Mouse (Mus musculus) CH12.LX (cell line): ENCODE measurements around the gene Zfr2. TPM values are rescaled to one million over a fixed set of nuclear protein-coding genes. Genes with fewer than 3 reads are reported as not detected.

Experiments used
- DNase-seq: peaks from one replicate; pipeline ENCODE4 v3.0.0-alpha.2; 2013; ENCODE audit errors: extremely low read depth
- H3K27ac ChIP-seq: 2 replicates; pipeline ENCODE4 v1.5.1; 2012; ENCODE audit warnings: low read depth, mild to moderate bottlenecking, control low read depth, moderate library complexity; ENCODE audit not compliant: insufficient read depth
- H3K27me3 ChIP-seq: replicated peaks from 2 replicates; pipeline ENCODE3; 2012; ENCODE audit warnings: inconsistent platforms
- H3K36me3 ChIP-seq, 2 experiments: replicated peaks in 1 of 2; 2 replicates each; pipeline versions ENCODE3 to v1.6.1; 2012; ENCODE audit warnings: inconsistent platforms in 1 of 2, low read length in 1 of 2, mild to moderate bottlenecking in 1 of 2, mixed read lengths in 1 of 2, moderate library complexity in 1 of 2; ENCODE audit not compliant: control insufficient read depth in 1 of 2, insufficient read depth in 1 of 2
- H3K4me1 ChIP-seq, 2 experiments: 2 replicates each; pipeline ENCODE4 v1.6.1; 2012; ENCODE audit warnings: inconsistent platforms in 1 of 2, moderate library complexity in 1 of 2; ENCODE audit not compliant: insufficient read depth in 2 of 2, control insufficient read depth in 1 of 2
- H3K4me2 ChIP-seq: 2 replicates; pipeline ENCODE4 v1.6.1; 2012; ENCODE audit warnings: low read depth, mild to moderate bottlenecking, control low read depth; ENCODE audit not compliant: poor library complexity, insufficient read depth, severe bottlenecking
- H3K4me3 ChIP-seq, 3 experiments: fragments of 150-350 bp in 1 of 3; sonication (generic) in 1 of 3; replicated peaks in 1 of 3; 2 replicates each; pipeline versions ENCODE3 to v1.5.1; 2011 to 2012; ENCODE audit warnings: low read depth in 2 of 3, low read length in 2 of 3, mild to moderate bottlenecking in 2 of 3, moderate library complexity in 2 of 3, control low read depth in 1 of 3, improper control_type of control experiment in 1 of 3, inconsistent platforms in 1 of 3, mixed read lengths in 1 of 3; ENCODE audit not compliant: poor library complexity in 1 of 3
- H3K79me2 ChIP-seq: replicated peaks from 2 replicates; pipeline ENCODE4 v1.6.1; 2012; ENCODE audit warnings: mild to moderate bottlenecking, moderate library complexity; ENCODE audit not compliant: control insufficient read depth, poor library complexity, insufficient read depth, severe bottlenecking; ENCODE audit errors: extremely low read depth
- H3K9ac ChIP-seq: 2 replicates; pipeline ENCODE4 v1.6.1; 2012; ENCODE audit warnings: low read depth, mild to moderate bottlenecking, control low read depth, moderate library complexity; ENCODE audit not compliant: insufficient read depth
- H3K9me3 ChIP-seq: replicated peaks from 2 replicates; pipeline ENCODE3; 2012; ENCODE audit warnings: low read length, inconsistent platforms, mixed read lengths
- BHLHE40 ChIP-seq: IDR thresholded peaks from 2 replicates; pipeline ENCODE4 v1.6.1; 2011; ENCODE audit warnings: mild to moderate bottlenecking, low read depth, low read length, improper control_type of control experiment
- CTCF ChIP-seq, 2 experiments: IDR thresholded peaks in 1 of 2; conservative IDR thresholded peaks in 1 of 2; 2 replicates each; pipeline ENCODE4 v1.5.1; 2011 to 2012; ENCODE audit warnings: low read depth in 2 of 2, low read length in 2 of 2, improper control_type of control experiment in 1 of 2, inconsistent platforms in 1 of 2, mild to moderate bottlenecking in 1 of 2, moderate library complexity in 1 of 2
- ETS1 ChIP-seq: conservative IDR thresholded peaks from 2 replicates; pipeline ENCODE4 v1.6.1; 2012; ENCODE audit warnings: low read depth, mild to moderate bottlenecking, inconsistent platforms, low read length, improper control_type of control experiment, moderate library complexity
- IRF4 ChIP-seq: IDR thresholded peaks from 2 replicates; pipeline ENCODE4 v1.6.1; 2014; ENCODE audit warnings: low read depth, mild to moderate bottlenecking, inconsistent platforms, low read length, improper control_type of control experiment
- KAT2A ChIP-seq: IDR thresholded peaks from 2 replicates; pipeline ENCODE4 v1.6.1; 2012; ENCODE audit warnings: low read length, improper control_type of control experiment, inconsistent platforms; ENCODE audit not compliant: insufficient replicate concordance
- MEF2A ChIP-seq: IDR thresholded peaks from 2 replicates; pipeline ENCODE4 v1.6.1; 2014; ENCODE audit warnings: low read depth, mild to moderate bottlenecking, inconsistent platforms, low read length, improper control_type of control experiment, borderline replicate concordance
- MYC ChIP-seq: IDR thresholded peaks from 2 replicates; pipeline ENCODE4 v1.6.1; 2011; ENCODE audit warnings: low read depth, mild to moderate bottlenecking, improper control_type of control experiment, low read length
- NRF1 ChIP-seq: IDR thresholded peaks from 2 replicates; pipeline ENCODE4 v1.6.1; 2014; ENCODE audit warnings: low read depth, mild to moderate bottlenecking, inconsistent platforms, low read length, improper control_type of control experiment, moderate library complexity
- POLR2A ChIP-seq: IDR thresholded peaks from 2 replicates; pipeline ENCODE4 v1.6.1; 2011; ENCODE audit warnings: low read depth, mild to moderate bottlenecking, improper control_type of control experiment, low read length
- RAD21 ChIP-seq: IDR thresholded peaks from 2 replicates; pipeline ENCODE4 v1.6.1; 2011; ENCODE audit warnings: low read depth, mild to moderate bottlenecking, low read length, improper control_type of control experiment, moderate library complexity
- TCF12 ChIP-seq: IDR thresholded peaks from 2 replicates; pipeline ENCODE4 v1.6.1; 2014; ENCODE audit warnings: low read depth, mild to moderate bottlenecking, inconsistent platforms, low read length, improper control_type of control experiment
- UBTF ChIP-seq: IDR thresholded peaks from 2 replicates; pipeline ENCODE4 v1.6.1; 2012; ENCODE audit warnings: low read depth, mild to moderate bottlenecking, inconsistent platforms, low read length, improper control_type of control experiment, moderate library complexity
- ZKSCAN1 ChIP-seq: IDR thresholded peaks from 2 replicates; pipeline ENCODE4 v1.6.1; 2012; ENCODE audit warnings: low read depth, inconsistent platforms, low read length, improper control_type of control experiment, borderline replicate concordance
- ZNF384 ChIP-seq: IDR thresholded peaks from 2 replicates; pipeline ENCODE4 v1.6.1; 2012; ENCODE audit warnings: low read depth, low read length, improper control_type of control experiment, inconsistent platforms
- dilution Hi-C: fragments of 300-500 bp; cut with MboI; formaldehyde crosslinking; loops from 2 replicates; pipeline ENCODE4 v1.14.3; 2020; ENCODE audit warnings: low sequenced_read_pairs; ENCODE audit not compliant: extremely low pct_unique_long_range_greater_than_20kb, extremely low pct_ligation_motif_present
- in situ Hi-C: fragments of 300-500 bp; cut with MboI; formaldehyde crosslinking; loops from 3 replicates; pipeline ENCODE4 v1.14.3; 2019; ENCODE audit warnings: low sequenced_read_pairs, low pct_ligation_motif_present, low pct_unique_long_range_greater_than_20kb, mixed read lengths
- polyA plus RNA-seq: library from polyadenylated mRNA; unstranded; fragments of >175 nt; gene quantifications from 2 replicates; pipeline ENCODE4 v1.2.1, GENCODE M21; 2012; ENCODE audit warnings: low read depth; ENCODE audit not compliant: insufficient read length
- total RNA-seq, 2 experiments: library from RNA; depleted of rRNA; stranded (reverse); fragments of 300-350 nt in 1 of 2; fragments of >200 nt in 1 of 2; gene quantifications; 2 replicates each; pipeline ENCODE4 v1.2.3; 2012 to 2014

Gene Zfr2
- total and polyA plus RNA-seq, 3 experiments, result 1.0 to 13.5 (median 2.4) TPM

DNA sequence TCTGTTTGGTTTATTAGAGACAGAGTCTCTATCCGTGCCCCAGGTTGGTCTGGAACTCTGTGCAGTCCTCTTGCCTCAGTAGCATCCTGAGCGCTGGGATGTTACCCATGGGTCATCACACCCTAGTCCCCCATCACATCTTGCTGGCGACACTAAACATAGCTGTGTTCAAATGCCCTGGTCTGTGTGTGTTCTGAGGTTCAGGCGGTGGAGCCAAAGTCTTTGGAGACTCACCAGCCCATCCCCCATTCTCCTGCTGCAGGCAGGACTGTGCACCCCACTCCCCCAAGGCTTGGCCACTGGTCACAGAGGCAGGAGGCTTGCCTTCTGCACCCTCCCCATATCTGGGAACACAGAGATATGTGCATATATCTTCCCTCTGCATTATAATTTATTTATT is 28.8 kb upstream of the Zfr2 start (continued):
- TF ChIP-seq ETS1, result no peak
- no peak for TF ChIP-seq KAT2A

DNA sequence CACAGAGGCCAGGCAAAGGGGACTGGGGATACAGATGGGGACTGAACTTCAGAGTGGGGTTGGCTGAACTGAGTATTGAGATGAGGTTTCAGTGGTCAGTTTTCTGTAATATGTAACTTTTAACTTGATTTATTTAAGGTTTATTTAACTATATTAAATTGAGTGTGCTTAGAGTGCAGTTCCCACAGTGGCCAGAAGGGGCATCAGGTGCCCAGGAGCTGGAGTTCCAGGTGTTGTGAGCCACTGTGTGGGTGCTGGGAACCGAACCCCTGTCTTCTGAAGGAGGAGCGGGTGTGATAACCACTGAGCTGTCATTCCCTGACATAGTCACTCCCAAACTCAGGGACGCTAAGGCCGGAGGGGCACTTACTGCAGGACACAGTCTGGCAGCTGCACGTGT is 22.8 kb upstream of the Zfr2 start:
- dilution Hi-C loops (no loop called here), in situ Hi-C loops (no loop called here)
- no peak overlapping the region for H3K4me3 ChIP-seq
- H3K9ac ChIP-seq, result no peak overlapping the region
- H3K27ac ChIP-seq, result no peak overlapping the region
- TF ChIP-seq CTCF (conservative IDR thresholded peaks at IDR 0.05 in 1 of 2, IDR thresholded peaks at IDR 0.05 in 1 of 2; ENCODE audit: low read depth in 2 of 2, low read length in 2 of 2) (peak; percentile 25 to 32; a peak in 3 of 4 replicates), MYC (no peak)
- no peak overlapping the region for H3K4me2 ChIP-seq
- DNase-seq, result no peak
- H3K27me3 ChIP-seq, result peaks cover 10% of the 10 kb centered on the region
- H3K79me2 ChIP-seq, result no peaks in the 10 kb centered on the region
- H3K36me3 ChIP-seq, result peaks cover 0 to 1% of the 10 kb centered on the region in 2 experiments
- H3K4me1 ChIP-seq, result peaks cover 6 to 13% of the 10 kb centered on the region in 2 experiments; a peak in 3 of 4 replicates
- H3K9me3 ChIP-seq, result peaks cover 8% of the 10 kb centered on the region

GRCm38 (mm10) chr10:81216260-81216659 is 16.7 kb upstream of the Zfr2 start:
- H3K36me3 ChIP-seq, result no peaks in the 10 kb centered on the region
- no peak overlapping the region for H3K4me3 ChIP-seq
- TF ChIP-seq MEF2A (no peak), BHLHE40 (no peak), UBTF (no peak), NRF1 (no peak), TCF12 (no peak), ZNF384 (no peak), POLR2A (no peak), RAD21 (no peak), IRF4 (no peak), MYC (no peak), ZKSCAN1 (no peak)
- DNase-seq, result no peak
- H3K4me2 ChIP-seq, result no peak overlapping the region
- H3K27ac ChIP-seq, result no peak overlapping the region
- peaks cover 13% of the 10 kb centered on the region for H3K9me3 ChIP-seq
- peaks cover 0 to 6% of the 10 kb centered on the region in 2 experiments; a peak in 2 of 4 replicates for H3K4me1 ChIP-seq
- in situ Hi-C loops, result no loop called here
- H3K27me3 ChIP-seq, result peaks cover 13% of the 10 kb centered on the region
- H3K9ac ChIP-seq, result no peak overlapping the region
- dilution Hi-C loops, result no loop called here
- H3K79me2 ChIP-seq, result no peaks in the 10 kb centered on the region
